Comparison of ENCODE assay signal across 19 mouse cellular contexts in genomic region chr8:78057357-78057756, GRCm38 (mm10).
"Had no signal": no experiment of that assay in that cellular context is flagged by ENCODE, and none has a peak within 500 bp of the region (broad histone marks: within the 10 kb centered on the region; RNA-seq: fewer than 3 reads in every experiment).

No protein-coding gene starts in this region.

- H3K36me3 ChIP-seq: limb, embryonic 13.5 days; liver, embryonic 13.5 days; lung, embryonic 15.5 days; midbrain, embryonic 10.5 days; midbrain, embryonic 13.5 days; neural tube, embryonic 13.5 days had no signal

- H3K27me3 ChIP-seq: limb, embryonic 13.5 days; liver, embryonic 13.5 days; lung, embryonic 15.5 days; megakaryocyte, embryonic 14.5 days; midbrain, embryonic 13.5 days; neural tube, embryonic 13.5 days had no signal

- H3K4me2 ChIP-seq: limb, embryonic 13.5 days; liver, embryonic 13.5 days; lung, embryonic 15.5 days; midbrain, embryonic 13.5 days; neural tube, embryonic 13.5 days had no signal

- H3K9me3 ChIP-seq: limb, embryonic 13.5 days; liver, embryonic 13.5 days; lung, embryonic 15.5 days; megakaryocyte, embryonic 14.5 days; midbrain, embryonic 10.5 days; midbrain, embryonic 13.5 days; neural tube, embryonic 13.5 days had no signal

- DNase-seq: kidney, adult 2 months; kidney, postnatal 36 days; layer of hippocampus, postnatal 36 days; liver, embryonic 13.5 days; retina, postnatal 1 day; right cerebral cortex, postnatal 25 days; spleen, adult 18-20 months; thymus, postnatal 25 days had no signal

- H3K4me3 ChIP-seq: left cerebral cortex, adult 2 months; limb, embryonic 13.5 days; liver, embryonic 13.5 days; lung, embryonic 15.5 days; megakaryocyte, embryonic 14.5 days; midbrain, embryonic 10.5 days; midbrain, embryonic 13.5 days; myocyte; neural tube, embryonic 13.5 days had no signal

- H3K4me1 ChIP-seq: liver, embryonic 13.5 days; lung, embryonic 15.5 days; megakaryocyte, embryonic 14.5 days; midbrain, embryonic 13.5 days; neural tube, embryonic 13.5 days had no signal

- H3K9ac ChIP-seq: limb, embryonic 13.5 days; liver, embryonic 13.5 days; lung, embryonic 15.5 days; midbrain, embryonic 13.5 days; neural tube, embryonic 13.5 days had no signal

- ATAC-seq: intestine, postnatal 0 days; midbrain, embryonic 13.5 days; midbrain, embryonic 16.5 days had no signal

- H3K27ac ChIP-seq: kidney, postnatal 0 days; left cerebral cortex, adult 2 months; limb, embryonic 13.5 days; liver, embryonic 13.5 days; lung, embryonic 15.5 days; midbrain, embryonic 10.5 days; midbrain, embryonic 13.5 days; neural tube, embryonic 13.5 days had no signal
